Comparison of ENCODE assay signal across 10 mouse cellular contexts in the genomic region with DNA sequence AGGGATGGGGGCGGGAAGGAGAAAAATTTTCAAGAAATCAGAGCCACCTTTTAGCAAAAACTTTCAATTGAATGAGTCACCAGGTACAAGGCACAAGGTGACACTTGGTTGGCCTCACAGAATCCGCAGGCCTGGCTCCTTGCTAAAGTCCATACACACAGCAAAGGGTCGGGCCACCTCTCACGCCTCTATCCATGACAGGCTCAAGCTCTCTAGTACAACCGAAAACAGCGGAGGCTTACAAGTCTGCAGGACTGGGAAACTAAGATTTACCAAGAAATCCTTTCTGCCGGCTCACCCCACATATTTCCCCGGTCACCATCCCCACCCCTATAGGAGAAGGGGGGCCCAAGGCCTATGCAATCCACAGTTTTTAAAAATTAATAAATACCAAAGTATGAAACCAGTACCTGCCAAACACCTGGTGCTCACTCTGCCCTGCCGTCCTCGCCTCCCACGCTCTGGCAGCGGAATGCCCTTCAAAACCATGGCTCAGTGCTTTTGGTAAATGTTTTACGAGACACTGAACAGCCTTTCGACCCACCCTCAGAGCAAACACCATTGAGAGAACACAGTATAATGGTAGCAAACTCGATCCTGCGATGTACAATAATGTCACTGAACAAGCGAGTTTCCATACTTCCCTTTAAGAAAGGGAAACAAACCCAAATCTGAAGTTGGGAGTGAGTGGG.
DNase-seq lines count a peak whose midpoint lies in the region; ATAC-seq and TF ChIP-seq lines count a peak whose summit lies in the region.
"Had no signal": no experiment of that assay in that cellular context is flagged by ENCODE, and none has a peak within 500 bp of the region (broad histone marks: within the 10 kb centered on the region; RNA-seq: fewer than 3 reads in every experiment).

No protein-coding gene starts in this region.

- H3K27ac ChIP-seq in lung, postnatal 0 days (ENCODE audit: low read length), result peak overlapping the region; percentile 86
- H3K27ac ChIP-seq: hindbrain, embryonic 12.5 days had no signal

- no peak overlapping the region for H3K9ac ChIP-seq in lung, postnatal 0 days (replicated peaks; ENCODE audit: low read depth)
- H3K9ac ChIP-seq: hindbrain, embryonic 12.5 days had no signal

- H3K4me3 ChIP-seq in lung, postnatal 0 days (ENCODE audit: low read depth, low read length), result peak overlapping the region; percentile 16; the same call in 1 of the 2 replicates
- H3K4me3 ChIP-seq: hindbrain, embryonic 12.5 days had no signal

- peak; percentile 77 for DNase-seq in Patski (ENCODE audit: low read depth, low spot score)
- peak; percentile 85 for DNase-seq in kidney, adult 18-20 months
- peak; percentile 32 for DNase-seq in liver
- DNase-seq in lung, postnatal 0 days (ENCODE audit: low spot score), result peak; percentile 79
- DNase-seq in heart, postnatal 4 days, result no peak
- no peak for DNase-seq in left cerebral cortex, postnatal 10 days (ENCODE audit: extremely low spot score in 1 of 2, low spot score in 2 of 2)
- no peak for DNase-seq in gastrocnemius, postnatal 4 days (ENCODE audit: low spot score in 2 of 2)
- DNase-seq: cerebellum, postnatal 36 days had no signal

- peak; percentile 54 for ATAC-seq in Patski
- peak; percentile 65 for ATAC-seq in lung, postnatal 0 days
- ATAC-seq in CD4-positive, CD25-positive, alpha-beta regulatory T cell, adult 4 months, result no peak

- TF ChIP-seq EP300 in lung, postnatal 0 days (IDR thresholded peaks at IDR 0.05), result no peak

- WGBS in lung, postnatal 0 days, result 59% methylated on average over 17 of the region's 17 CpGs

- H3K9me3 ChIP-seq in lung, postnatal 0 days (ENCODE audit: low read length), result no peaks in the 10 kb centered on the region
- H3K9me3 ChIP-seq: hindbrain, embryonic 12.5 days had no signal

- CTCF ChIA-PET in Patski (lab: Charles Lee), result interaction anchor here (0.8 to 1.8 kb wide), 2 partner anchors 58 to 69 kb away, joined by 3 to 5 read pairs; no protein-coding TSS in a partner anchor

- POLR2A ChIA-PET in Patski (lab: Charles Lee), result interaction anchor here (0.6 to 1.2 kb wide), 4 partner anchors 8 to 182 kb away, joined by 3 to 10 read pairs (median 3); no protein-coding TSS in a partner anchor

- H3K27me3 ChIP-seq in Patski, result no peaks in the 10 kb centered on the region
- H3K27me3 ChIP-seq in lung, postnatal 0 days (replicated peaks; ENCODE audit: insufficient read depth, low read length), result no peaks in the 10 kb centered on the region
- H3K27me3 ChIP-seq: hindbrain, embryonic 12.5 days had no signal

- intact Hi-C loops in left cerebral cortex, postnatal 10 days (cut with DNase I), result no loop called here

- TF ChIP-seq CTCF in Patski (IDR thresholded peaks at IDR 0.05), result no peak
- TF ChIP-seq CTCF in lung, postnatal 0 days (IDR thresholded peaks at IDR 0.05), result no peak

- no peaks in the 10 kb centered on the region for H3K36me3 ChIP-seq in lung, postnatal 0 days (ENCODE audit: insufficient read depth, low read length)
- H3K36me3 ChIP-seq: hindbrain, embryonic 12.5 days had no signal

- in situ Hi-C loops in Patski (cut with MboI; ENCODE audit: low pct_unique_long_range_greater_than_20kb), result no loop called here

- H3K4me2 ChIP-seq in lung, postnatal 0 days (replicated peaks; ENCODE audit: low read depth, low read length), result peak overlapping the region; percentile 35
- H3K4me2 ChIP-seq: hindbrain, embryonic 12.5 days had no signal

- no peaks in the 10 kb centered on the region for H3K4me1 ChIP-seq in lung, postnatal 0 days (ENCODE audit: insufficient read depth, low read depth, low read length)

Comparison
In these comparisons a context has a peak if more than half of its experiments do, and no peak if none do; other contexts are left out.
1. DNase-seq: peak in Patski (single experiment), kidney, adult 18-20 months (single experiment), liver (single experiment) and lung, postnatal 0 days (single experiment); none in heart, postnatal 4 days (single experiment), left cerebral cortex, postnatal 10 days (0 of 2) and gastrocnemius, postnatal 4 days (0 of 2).